Mouse (Mus musculus) intestine, embryonic 15.5 days (tissue): ENCODE measurements around the gene Eif2ak3. TPM values are rescaled to one million over a fixed set of nuclear protein-coding genes. Genes with fewer than 3 reads are reported as not detected.

Source experiments
- ATAC-seq: fragments of 200-750 bp; cut with Nextera tagmentation; 2 replicates; pipeline ENCODE4 v1.8.0; 2017; ENCODE audit warnings: moderate TSS enrichment, moderate library complexity
- H3K27ac ChIP-seq: fragments of 300-500 bp; sonication (generic); 2 replicates; pipeline ENCODE4 v1.5.1; 2015; ENCODE audit warnings: mild to moderate bottlenecking, inconsistent platforms
- H3K27me3 ChIP-seq: fragments of 300-500 bp; sonication (generic); replicated peaks from 2 replicates; pipeline ENCODE4 v1.6.1; 2015; ENCODE audit warnings: inconsistent platforms
- H3K36me3 ChIP-seq: fragments of 300-500 bp; sonication (generic); 2 replicates; pipeline ENCODE4 v1.6.1; 2015; ENCODE audit warnings: inconsistent platforms
- H3K4me1 ChIP-seq: fragments of 300-500 bp; sonication (generic); replicated peaks from 2 replicates; pipeline ENCODE4 v1.6.1; 2015; ENCODE audit warnings: inconsistent platforms
- H3K4me2 ChIP-seq: fragments of 300-500 bp; sonication (generic); replicated peaks from 2 replicates; pipeline ENCODE4 v1.6.1; 2015; ENCODE audit warnings: mild to moderate bottlenecking, inconsistent platforms
- H3K4me3 ChIP-seq: fragments of 300-500 bp; sonication (generic); replicated peaks from 2 replicates; pipeline ENCODE4 v1.5.1; 2015; ENCODE audit warnings: inconsistent platforms
- H3K9ac ChIP-seq: fragments of 300-500 bp; sonication (generic); 2 replicates; pipeline ENCODE4 v1.6.1; 2015; ENCODE audit warnings: inconsistent platforms
- H3K9me3 ChIP-seq: fragments of 300-500 bp; sonication (generic); 2 replicates; pipeline ENCODE4 v1.6.1; 2016; ENCODE audit warnings: inconsistent platforms
- WGBS: fragments of 180-500 bp; shearing (Covaris S2); methylation state at CpG from one replicate; pipeline ENCODE4 v1.1.7; 2015; 5-methylcytosine and 5-hydroxymethylcytosine counted together
- polyA plus RNA-seq: library from polyadenylated mRNA; unstranded; fragments of >200 nt; fragmentation: Nextera tagmentation; extraction: Ambion mirVana; gene quantifications from 2 replicates; pipeline ENCODE4 v1.2.1, GENCODE M21; 2015

Eif2ak3 gene
- polyA plus RNA-seq, 1 experiment from 2014 or later = 9.9 TPM

- H3K27me3 ChIP-seq = no peaks in the 10 kb centered on the region
- H3K9me3 ChIP-seq = no peaks in the 10 kb centered on the region
- H3K27ac ChIP-seq = no peak overlapping the region
- H3K4me1 ChIP-seq = no peaks in the 10 kb centered on the region
- WGBS = 60% methylated on average over 7 of the region's 7 CpGs
- ATAC-seq = peak; percentile 59
- no peak overlapping the region for H3K4me3 ChIP-seq
- no peak overlapping the region for H3K9ac ChIP-seq
- no peaks in the 10 kb centered on the region; the same call in 1 of the 2 replicates for H3K36me3 ChIP-seq
- H3K4me2 ChIP-seq = peak overlapping the region; percentile 16; the same call in 1 of the 2 replicates
Observed at GRCm38 (mm10) chr6:70872570-70872969, 28.3 kb downstream of the Eif2ak3 start.

GRCm38 (mm10) chr6:70874035-70874775 is 29.9 kb downstream of the Eif2ak3 start:
- Histone ChIP-seq H3K9ac (no peak overlapping the region), H3K36me3 (no peaks in the 10 kb centered on the region; the same call in 1 of the 2 replicates), H3K4me2 (no peak overlapping the region), H3K27ac (no peak overlapping the region), H3K4me3 (no peak overlapping the region), H3K4me1 (no peaks in the 10 kb centered on the region), H3K27me3 (no peaks in the 10 kb centered on the region), H3K9me3 (no peaks in the 10 kb centered on the region)
- WGBS = 77% methylated on average over 5 of the region's 5 CpGs
- no peak for ATAC-seq

- Histone ChIP-seq H3K27me3 (no peaks in the 10 kb centered on the region), H3K4me3 (no peak overlapping the region), H3K4me1 (no peaks in the 10 kb centered on the region), H3K9me3 (no peaks in the 10 kb centered on the region), H3K36me3 (no peaks in the 10 kb centered on the region; the same call in 1 of the 2 replicates), H3K9ac (no peak overlapping the region), H3K27ac (no peak overlapping the region), H3K4me2 (no peak overlapping the region)
- WGBS = 93% methylated on average over 1 of the region's 1 CpGs
- no peak for ATAC-seq
Observed at GRCm38 (mm10) chr6:70875017-70875416, 30.7 kb downstream of the Eif2ak3 start.

GRCm38 (mm10) chr6:70880714-70881304 is 36.5 kb downstream of the Eif2ak3 start:
- Histone ChIP-seq H3K4me1 (no peaks in the 10 kb centered on the region), H3K4me2 (no peak overlapping the region), H3K36me3 (peaks cover 10% of the 10 kb centered on the region), H3K4me3 (no peak overlapping the region), H3K27ac (no peak overlapping the region), H3K9ac (no peak overlapping the region), H3K27me3 (no peaks in the 10 kb centered on the region), H3K9me3 (no peaks in the 10 kb centered on the region)
- 15% methylated on average over 5 of the region's 5 CpGs for WGBS
- peak; percentile 72 for ATAC-seq

- ATAC-seq = no peak
- H3K4me2 ChIP-seq = no peak overlapping the region
- no peak overlapping the region for H3K9ac ChIP-seq
- H3K9me3 ChIP-seq = no peaks in the 10 kb centered on the region
- no peak overlapping the region for H3K27ac ChIP-seq
- WGBS = 90% methylated on average over 11 of the region's 11 CpGs
- no peak overlapping the region for H3K4me3 ChIP-seq
- no peaks in the 10 kb centered on the region for H3K4me1 ChIP-seq
- no peaks in the 10 kb centered on the region for H3K27me3 ChIP-seq
- peaks cover 17% of the 10 kb centered on the region for H3K36me3 ChIP-seq
Observed at GRCm38 (mm10) chr6:70887993-70888392, 43.7 kb downstream of the Eif2ak3 start.

GRCm38 (mm10) chr6:70898166-70898565 is 53.9 kb downstream of the Eif2ak3 start:
- WGBS = 81% methylated on average over 6 of the region's 6 CpGs
- H3K9me3 ChIP-seq = no peaks in the 10 kb centered on the region
- no peak for ATAC-seq
- H3K4me2 ChIP-seq = no peak overlapping the region
- H3K4me1 ChIP-seq = no peaks in the 10 kb centered on the region
- no peak overlapping the region for H3K4me3 ChIP-seq
- H3K27me3 ChIP-seq = no peaks in the 10 kb centered on the region
- H3K36me3 ChIP-seq = peaks cover 8% of the 10 kb centered on the region
- H3K27ac ChIP-seq = no peak overlapping the region
- H3K9ac ChIP-seq = no peak overlapping the region

GRCm38 (mm10) chr6:70899594-70900003 is 55.3 kb downstream of the Eif2ak3 start:
- no peaks in the 10 kb centered on the region for H3K4me1 ChIP-seq
- H3K9me3 ChIP-seq = no peaks in the 10 kb centered on the region
- H3K27me3 ChIP-seq = no peaks in the 10 kb centered on the region
- H3K36me3 ChIP-seq = peaks cover 14% of the 10 kb centered on the region
- H3K9ac ChIP-seq = no peak overlapping the region
- 60% methylated on average over 8 of the region's 8 CpGs for WGBS
- ATAC-seq = no peak
- no peak overlapping the region for H3K4me2 ChIP-seq
- no peak overlapping the region for H3K4me3 ChIP-seq
- H3K27ac ChIP-seq = no peak overlapping the region

- no peak overlapping the region for H3K4me3 ChIP-seq
- no peak overlapping the region for H3K9ac ChIP-seq
- H3K27ac ChIP-seq = no peak overlapping the region
- ATAC-seq = no peak
- no peaks in the 10 kb centered on the region for H3K9me3 ChIP-seq
- H3K4me1 ChIP-seq = no peaks in the 10 kb centered on the region
- no peak overlapping the region for H3K4me2 ChIP-seq
- WGBS = 86% methylated on average over 5 of the region's 5 CpGs
- peaks cover 15% of the 10 kb centered on the region for H3K36me3 ChIP-seq
- H3K27me3 ChIP-seq = no peaks in the 10 kb centered on the region
Observed at GRCm38 (mm10) chr6:70903689-70904088, 59.4 kb downstream of the Eif2ak3 start.

GRCm38 (mm10) chr6:70909572-70909971 is 65.3 kb downstream of the Eif2ak3 start:
- no peak for ATAC-seq
- WGBS = 91% methylated on average over 7 of the region's 7 CpGs
- no peaks in the 10 kb centered on the region for H3K27me3 ChIP-seq
- H3K4me2 ChIP-seq = no peak overlapping the region
- H3K9me3 ChIP-seq = no peaks in the 10 kb centered on the region
- H3K36me3 ChIP-seq = peaks cover 4% of the 10 kb centered on the region; the same call in 1 of the 2 replicates
- no peak overlapping the region for H3K9ac ChIP-seq
- 0 out of 2 replicates have a peak, but pooled peaks cover 2% of the 10 kb centered on the region for H3K4me1 ChIP-seq
- no peak overlapping the region for H3K27ac ChIP-seq
- no peak overlapping the region for H3K4me3 ChIP-seq

- no peak overlapping the region for H3K27ac ChIP-seq
Observed at GRCm38 (mm10) chr6:70910285-70910684, 66.0 kb downstream of the Eif2ak3 start.

GRCm38 (mm10) chr6:70911668-70912395 is 67.5 kb downstream of the Eif2ak3 start:
- peak; percentile 88 for ATAC-seq
- Histone ChIP-seq H3K36me3 (no peaks in the 10 kb centered on the region), H3K27ac (no peak overlapping the region), H3K9me3 (no peaks in the 10 kb centered on the region), H3K4me2 (peak overlapping the region; percentile 47), H3K9ac (no peak overlapping the region), H3K4me3 (no peak overlapping the region), H3K4me1 (0 out of 2 replicates have a peak, but pooled peaks cover 2% of the 10 kb centered on the region), H3K27me3 (no peaks in the 10 kb centered on the region)
- 9% methylated on average over 20 of the region's 20 CpGs for WGBS

More at GRCm38 (mm10) chr6:70910285-70910684, 66.0 kb downstream of the Eif2ak3 start:
- Histone ChIP-seq H3K9ac (no peak overlapping the region), H3K27me3 (no peaks in the 10 kb centered on the region), H3K4me3 (no peak overlapping the region), H3K36me3 (0 out of 2 replicates have a peak, but pooled peaks cover 4% of the 10 kb centered on the region), H3K4me1 (0 out of 2 replicates have a peak, but pooled peaks cover 2% of the 10 kb centered on the region), H3K9me3 (no peaks in the 10 kb centered on the region), H3K4me2 (no peak overlapping the region)
- no peak for ATAC-seq
- WGBS = 58% methylated on average over 4 of the region's 4 CpGs

- 61% methylated on average over 7 of the region's 7 CpGs for WGBS
- ATAC-seq = no peak; the same call in 1 of the 2 replicates
- Histone ChIP-seq H3K9ac (no peak overlapping the region), H3K27ac (no peak overlapping the region), H3K27me3 (no peaks in the 10 kb centered on the region), H3K4me2 (peak overlapping the region; percentile 47; the same call in 1 of the 2 replicates), H3K36me3 (no peaks in the 10 kb centered on the region), H3K9me3 (no peaks in the 10 kb centered on the region), H3K4me1 (0 out of 2 replicates have a peak, but pooled peaks cover 2% of the 10 kb centered on the region), H3K4me3 (no peak overlapping the region)
Observed at GRCm38 (mm10) chr6:70912396-70912765, 68.1 kb downstream of the Eif2ak3 start.
